Mouse (Mus musculus) heart, embryonic 15.5 days (tissue): ENCODE results near the gene Pax5. TPM values are rescaled to one million over a fixed set of nuclear protein-coding genes. Genes with fewer than 3 reads are reported as not detected.

Experiments used
- ATAC-seq: fragments of 200-750 bp; cut with Nextera tagmentation; replicated peaks from 2 replicates; pipeline ENCODE4 v1.8.0; 2017; ENCODE audit warnings: low read depth, moderate TSS enrichment; ENCODE audit not compliant: insufficient number of reproducible peaks, insufficient read depth, low FRiP score
- H3K27ac ChIP-seq: fragments of 300-500 bp; sonication (generic); 2 replicates; pipeline ENCODE4 v1.5.1; 2015; ENCODE audit warnings: mild to moderate bottlenecking, inconsistent platforms
- H3K27me3 ChIP-seq: fragments of 300-500 bp; sonication (generic); 2 replicates; pipeline ENCODE4 v1.6.1; 2015; ENCODE audit warnings: inconsistent platforms
- H3K36me3 ChIP-seq: fragments of 300-500 bp; sonication (generic); 2 replicates; pipeline ENCODE4 v1.6.1; 2015; ENCODE audit warnings: mild to moderate bottlenecking, inconsistent platforms
- H3K4me1 ChIP-seq: fragments of 300-500 bp; sonication (generic); replicated peaks from 2 replicates; pipeline ENCODE4 v1.6.1; 2015; ENCODE audit warnings: inconsistent platforms
- H3K4me2 ChIP-seq: fragments of 300-500 bp; sonication (generic); 2 replicates; pipeline ENCODE4 v1.6.1; 2015; ENCODE audit warnings: inconsistent platforms, mild to moderate bottlenecking, moderate library complexity
- H3K4me3 ChIP-seq: fragments of 300-500 bp; sonication (generic); 2 replicates; pipeline ENCODE4 v1.5.1; 2015; ENCODE audit warnings: mild to moderate bottlenecking, inconsistent platforms
- H3K9ac ChIP-seq: fragments of 300-500 bp; sonication (generic); 2 replicates; pipeline ENCODE4 v1.6.1; 2015; ENCODE audit warnings: mild to moderate bottlenecking, inconsistent platforms
- H3K9me3 ChIP-seq: fragments of 300-500 bp; sonication (generic); replicated peaks from 2 replicates; pipeline ENCODE4 v1.6.1; 2016; ENCODE audit warnings: inconsistent platforms
- WGBS: fragments of 180-500 bp; shearing (Covaris S2); methylation state at CpG from one replicate; pipeline ENCODE4 v1.1.7; 2015; ENCODE audit warnings: mixed read lengths; 5-methylcytosine and 5-hydroxymethylcytosine counted together
- polyA plus RNA-seq: library from polyadenylated mRNA; unstranded; fragments of >200 nt; fragmentation: Nextera tagmentation; extraction: Ambion mirVana; gene quantifications from 2 replicates; pipeline ENCODE4 v1.2.1, GENCODE M21; 2015

Pax5 gene
- polyA plus RNA-seq, 1 experiment from 2014 or later = not detected

DNA sequence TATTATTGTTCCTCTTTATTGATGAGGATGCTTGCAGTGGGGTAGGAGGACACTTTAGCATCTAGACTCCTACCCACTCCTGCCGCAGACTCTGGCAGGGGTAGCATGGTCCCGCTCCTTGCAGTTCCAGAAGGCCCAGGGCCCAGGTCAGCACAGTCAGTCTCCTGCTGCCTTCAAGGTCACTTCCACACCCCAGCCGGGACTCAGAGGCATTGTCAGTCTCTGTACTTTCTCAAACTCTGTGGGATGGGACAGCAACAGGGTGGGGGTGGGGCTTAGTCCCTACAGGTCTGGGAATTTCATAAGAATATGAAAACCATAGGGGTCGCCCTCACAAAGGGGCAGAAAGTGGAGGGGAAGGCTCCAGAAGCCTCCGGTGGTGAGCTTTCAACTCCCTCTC is 177.0 kb downstream of the Pax5 start:
- Histone ChIP-seq H3K9me3 (no peaks in the 10 kb centered on the region), H3K27ac (no peak overlapping the region), H3K4me1 (no peaks in the 10 kb centered on the region), H3K9ac (no peak overlapping the region), H3K4me3 (no peak overlapping the region), H3K36me3 (no peaks in the 10 kb centered on the region), H3K4me2 (no peak overlapping the region), H3K27me3 (no peaks in the 10 kb centered on the region)
- WGBS = 63% methylated on average over 5 of the region's 5 CpGs
- no peak for ATAC-seq

DNA sequence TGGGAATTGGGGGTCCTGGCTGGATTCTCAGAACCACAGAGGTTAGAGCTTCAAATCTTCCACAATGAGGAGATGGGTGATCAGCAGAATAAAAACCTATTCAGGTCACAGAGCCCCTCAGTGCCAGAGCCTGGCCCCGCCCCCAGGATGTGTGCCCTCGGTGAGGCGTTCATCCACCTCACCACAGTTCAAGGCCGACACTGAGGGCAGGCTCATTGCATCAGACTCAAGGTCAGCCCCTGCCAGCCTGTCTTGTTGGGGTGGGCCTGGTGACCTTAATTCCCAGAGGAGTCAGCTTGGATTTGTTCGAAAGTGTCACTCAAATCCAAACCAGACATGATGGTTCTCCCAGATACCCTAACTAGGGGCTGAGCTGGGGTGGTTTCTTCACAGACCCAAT is 177.6 kb downstream of the Pax5 start:
- no peak overlapping the region for H3K4me2 ChIP-seq
- no peak overlapping the region for H3K9ac ChIP-seq
- H3K27me3 ChIP-seq = peaks cover 3% of the 10 kb centered on the region; the same call in 1 of the 2 replicates
- no peak overlapping the region for H3K27ac ChIP-seq
- 75% methylated on average over 5 of the region's 5 CpGs for WGBS
- H3K4me3 ChIP-seq = no peak overlapping the region
- ATAC-seq = no peak
- H3K4me1 ChIP-seq = no peaks in the 10 kb centered on the region
- H3K9me3 ChIP-seq = no peaks in the 10 kb centered on the region
- no peaks in the 10 kb centered on the region for H3K36me3 ChIP-seq

DNA sequence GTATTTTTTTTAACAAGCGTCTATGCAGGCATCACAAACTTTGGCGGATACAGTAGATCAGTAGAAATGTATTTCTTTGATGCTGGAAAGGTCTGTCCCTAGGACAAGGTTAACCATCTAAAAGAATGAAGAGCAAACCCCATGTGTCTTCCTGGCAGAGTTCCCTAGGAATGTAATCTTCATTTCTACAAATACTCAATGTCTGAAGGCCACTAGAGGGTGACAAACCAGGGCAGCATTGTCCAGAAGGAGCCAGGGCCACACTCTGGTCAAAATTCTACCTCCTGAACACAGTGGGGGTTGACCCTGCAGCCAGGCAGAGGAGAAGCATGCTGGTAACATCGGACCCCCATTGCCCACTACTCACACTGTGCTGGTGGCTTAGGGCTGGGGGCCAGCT is 185.0 kb downstream of the Pax5 start:
- H3K4me3 ChIP-seq = no peak overlapping the region
- no peak overlapping the region for H3K4me2 ChIP-seq
- H3K36me3 ChIP-seq = no peaks in the 10 kb centered on the region
- 69% methylated on average over 3 of the region's 3 CpGs for WGBS
- ATAC-seq = no peak
- H3K9ac ChIP-seq = no peak overlapping the region
- H3K9me3 ChIP-seq = no peaks in the 10 kb centered on the region
- no peak overlapping the region for H3K27ac ChIP-seq
- no peaks in the 10 kb centered on the region for H3K4me1 ChIP-seq
- peaks cover 4% of the 10 kb centered on the region; the same call in 1 of the 2 replicates for H3K27me3 ChIP-seq

DNA sequence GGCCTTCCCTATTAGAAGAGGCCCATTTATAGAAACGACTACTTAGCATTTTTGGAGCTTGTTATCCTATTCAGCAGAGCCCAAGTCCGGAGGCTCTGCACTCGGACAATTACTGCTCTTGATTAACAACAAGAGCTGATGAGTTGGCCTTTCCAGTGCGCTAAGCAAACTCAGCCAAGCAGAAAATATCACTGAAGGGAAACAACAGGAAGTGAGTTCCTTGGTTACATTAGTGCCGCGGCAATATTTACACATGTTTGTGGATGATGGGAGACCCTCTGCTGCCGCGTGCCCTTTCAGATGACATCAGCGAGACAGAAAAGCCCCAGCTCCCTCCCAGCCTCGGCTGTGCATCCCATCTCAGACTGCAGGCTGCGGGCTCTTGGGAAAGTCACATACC is 191.4 kb downstream of the Pax5 start:
- no peak for ATAC-seq
- H3K4me3 ChIP-seq = no peak overlapping the region
- no peaks in the 10 kb centered on the region for H3K27me3 ChIP-seq
- H3K27ac ChIP-seq = no peak overlapping the region
- WGBS = 65% methylated on average over 11 of the region's 11 CpGs
- H3K4me1 ChIP-seq = no peaks in the 10 kb centered on the region
- no peak overlapping the region for H3K4me2 ChIP-seq
- H3K9me3 ChIP-seq = no peaks in the 10 kb centered on the region
- H3K9ac ChIP-seq = no peak overlapping the region
- no peaks in the 10 kb centered on the region for H3K36me3 ChIP-seq

DNA sequence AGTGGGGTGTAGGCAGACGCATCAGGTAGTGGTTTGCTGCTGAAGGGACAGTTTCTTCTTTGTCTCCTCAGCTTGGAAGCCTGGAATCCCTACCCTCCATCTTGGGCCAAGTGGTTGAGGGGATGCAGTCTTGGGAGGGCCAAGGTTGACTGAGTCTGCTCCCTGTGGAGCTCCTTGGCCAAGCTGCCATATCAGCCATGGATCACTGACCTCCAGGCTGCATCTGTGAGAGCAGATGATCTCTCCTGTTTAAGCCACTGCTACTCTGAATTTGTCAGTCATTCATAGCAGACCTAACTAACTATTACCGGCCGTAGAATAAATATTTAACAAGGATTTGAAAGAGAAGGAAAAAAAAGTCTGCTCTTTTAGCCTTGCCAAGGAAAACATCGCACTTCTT is 196.3 kb downstream of the Pax5 start:
- no peak for ATAC-seq
- 78% methylated on average over 4 of the region's 4 CpGs for WGBS
- peaks cover 15% of the 10 kb centered on the region for H3K27me3 ChIP-seq
- H3K27ac ChIP-seq = no peak overlapping the region
- H3K9me3 ChIP-seq = no peaks in the 10 kb centered on the region
- H3K4me2 ChIP-seq = no peak overlapping the region
- H3K4me3 ChIP-seq = no peak overlapping the region
- no peak overlapping the region for H3K9ac ChIP-seq
- H3K36me3 ChIP-seq = no peaks in the 10 kb centered on the region
- H3K4me1 ChIP-seq = no peaks in the 10 kb centered on the region

DNA sequence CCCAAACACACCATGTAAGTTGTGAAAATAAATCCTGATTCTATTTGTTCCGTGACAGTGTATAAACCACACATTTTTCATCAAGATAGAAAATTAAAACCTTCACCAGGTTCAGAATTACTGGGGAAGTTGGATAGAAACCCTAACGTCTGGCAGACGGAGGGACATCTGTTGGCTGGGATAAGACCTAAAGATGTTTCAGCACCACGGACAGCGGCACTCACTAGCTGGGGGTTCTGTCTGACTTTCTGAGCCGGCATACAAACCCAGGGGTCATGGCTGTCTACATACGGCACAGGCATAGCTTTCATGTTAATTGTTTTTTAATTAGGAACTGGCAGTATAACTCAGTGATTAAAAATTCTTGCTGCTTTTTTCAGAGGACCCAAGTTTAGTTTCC is 198.6 kb downstream of the Pax5 start:
- Histone ChIP-seq H3K4me3 (no peak overlapping the region), H3K9me3 (no peaks in the 10 kb centered on the region), H3K9ac (no peak overlapping the region), H3K4me2 (no peak overlapping the region), H3K27me3 (peaks cover 36% of the 10 kb centered on the region), H3K36me3 (no peaks in the 10 kb centered on the region), H3K4me1 (no peaks in the 10 kb centered on the region), H3K27ac (no peak overlapping the region)
- ATAC-seq = no peak
- WGBS = 12% methylated on average over 7 of the region's 7 CpGs

DNA sequence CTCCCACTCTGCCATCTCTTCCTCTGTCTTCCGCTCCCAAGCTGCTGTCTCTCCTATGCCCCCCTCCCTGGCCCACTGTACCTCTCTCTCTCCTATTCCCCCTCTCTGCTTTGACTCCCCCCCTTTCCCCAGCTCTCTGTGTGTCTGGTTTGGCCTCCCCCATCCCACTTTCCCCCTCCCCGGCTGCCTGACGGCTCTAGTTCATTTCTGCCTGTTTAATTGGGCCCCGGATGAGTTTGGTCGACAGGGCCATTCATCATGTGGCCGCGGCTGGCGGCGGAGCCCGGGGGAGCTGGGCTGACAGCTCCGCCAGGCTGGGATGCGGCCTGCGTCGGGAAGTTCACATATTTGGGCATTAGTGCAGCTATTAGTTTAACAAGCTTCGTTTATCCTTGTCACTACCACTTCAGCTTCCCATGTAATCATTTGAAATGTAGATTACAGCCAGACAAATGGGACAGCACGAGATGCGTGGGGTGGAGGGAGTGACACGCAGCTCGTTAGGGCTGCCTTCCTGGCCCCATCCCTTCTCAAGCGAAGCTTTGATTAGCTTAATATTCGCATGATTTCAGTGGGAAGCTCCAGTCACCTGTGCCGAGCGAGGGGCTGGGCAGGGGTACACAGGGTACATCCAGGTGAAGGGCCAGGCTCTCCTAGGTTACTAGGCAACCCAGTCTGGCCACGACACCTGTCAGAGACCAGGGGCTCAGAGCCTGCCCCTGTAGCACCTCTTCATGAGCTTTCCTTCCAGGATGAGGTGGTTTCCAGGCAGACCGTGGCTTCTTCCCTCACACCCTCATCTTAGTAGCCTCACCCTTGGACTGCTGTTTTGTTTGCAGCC is 201.7 kb downstream of the Pax5 start:
- Histone ChIP-seq H3K4me1 (no peaks in the 10 kb centered on the region), H3K9me3 (no peaks in the 10 kb centered on the region), H3K4me2 (no peak overlapping the region), H3K4me3 (no peak overlapping the region), H3K27ac (no peak overlapping the region), H3K9ac (no peak overlapping the region), H3K27me3 (peaks cover 38% of the 10 kb centered on the region), H3K36me3 (no peaks in the 10 kb centered on the region)
- ATAC-seq = no peak
- WGBS = 31% methylated on average over 25 of the region's 25 CpGs

DNA sequence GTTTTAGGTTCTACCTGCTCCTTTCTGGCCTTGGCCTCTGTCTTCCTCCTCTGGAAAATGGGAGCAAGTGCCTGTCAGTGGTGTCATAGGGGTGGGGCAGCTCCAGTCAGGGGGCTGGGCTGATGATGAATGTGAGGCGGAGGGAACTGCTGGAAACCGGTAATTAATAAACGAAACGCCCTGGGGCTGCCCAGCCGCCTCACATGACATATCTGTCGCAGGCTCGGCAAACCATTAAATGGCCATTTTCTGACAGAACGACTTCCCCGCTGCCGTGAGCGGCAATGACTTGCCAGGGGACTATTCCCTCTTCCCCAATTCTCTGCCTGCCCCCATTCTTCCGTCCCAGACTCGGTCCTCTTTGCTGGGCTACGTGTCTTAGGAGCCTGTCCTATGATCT is 202.4 kb downstream of the Pax5 start:
- no peaks in the 10 kb centered on the region for H3K36me3 ChIP-seq
- H3K4me3 ChIP-seq = no peak overlapping the region
- no peaks in the 10 kb centered on the region for H3K9me3 ChIP-seq
- H3K9ac ChIP-seq = no peak overlapping the region
- 56% methylated on average over 14 of the region's 14 CpGs for WGBS
- no peaks in the 10 kb centered on the region for H3K4me1 ChIP-seq
- no peak for ATAC-seq
- no peak overlapping the region for H3K27ac ChIP-seq
- H3K27me3 ChIP-seq = peaks cover 38% of the 10 kb centered on the region
- H3K4me2 ChIP-seq = no peak overlapping the region

DNA sequence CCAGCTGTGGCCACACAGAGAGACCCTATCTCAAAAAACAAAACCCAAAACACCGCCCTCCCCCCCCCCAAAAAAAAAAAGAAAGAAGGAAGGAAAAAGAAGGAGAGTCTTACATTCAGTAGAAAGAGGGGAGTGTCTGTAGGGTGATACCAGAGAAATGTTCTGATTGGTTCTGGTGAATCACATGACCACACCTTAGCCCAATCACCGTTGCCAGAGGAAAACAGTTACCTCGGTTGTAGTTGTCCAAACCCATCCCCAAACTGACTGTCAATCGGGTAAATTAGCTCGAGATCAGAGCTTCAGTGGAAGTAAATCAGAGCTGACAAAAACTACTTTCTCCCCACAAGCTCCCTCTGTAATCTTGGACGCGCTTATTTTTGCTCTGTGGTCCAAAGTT is 205.3 kb downstream of the Pax5 start:
- no peaks in the 10 kb centered on the region for H3K9me3 ChIP-seq
- H3K27me3 ChIP-seq = peaks cover 33% of the 10 kb centered on the region
- ATAC-seq = no peak
- 73% methylated on average over 7 of the region's 7 CpGs for WGBS
- H3K27ac ChIP-seq = no peak overlapping the region
- no peak overlapping the region for H3K4me2 ChIP-seq
- H3K4me1 ChIP-seq = no peaks in the 10 kb centered on the region
- H3K4me3 ChIP-seq = no peak overlapping the region
- no peaks in the 10 kb centered on the region for H3K36me3 ChIP-seq
- H3K9ac ChIP-seq = no peak overlapping the region

DNA sequence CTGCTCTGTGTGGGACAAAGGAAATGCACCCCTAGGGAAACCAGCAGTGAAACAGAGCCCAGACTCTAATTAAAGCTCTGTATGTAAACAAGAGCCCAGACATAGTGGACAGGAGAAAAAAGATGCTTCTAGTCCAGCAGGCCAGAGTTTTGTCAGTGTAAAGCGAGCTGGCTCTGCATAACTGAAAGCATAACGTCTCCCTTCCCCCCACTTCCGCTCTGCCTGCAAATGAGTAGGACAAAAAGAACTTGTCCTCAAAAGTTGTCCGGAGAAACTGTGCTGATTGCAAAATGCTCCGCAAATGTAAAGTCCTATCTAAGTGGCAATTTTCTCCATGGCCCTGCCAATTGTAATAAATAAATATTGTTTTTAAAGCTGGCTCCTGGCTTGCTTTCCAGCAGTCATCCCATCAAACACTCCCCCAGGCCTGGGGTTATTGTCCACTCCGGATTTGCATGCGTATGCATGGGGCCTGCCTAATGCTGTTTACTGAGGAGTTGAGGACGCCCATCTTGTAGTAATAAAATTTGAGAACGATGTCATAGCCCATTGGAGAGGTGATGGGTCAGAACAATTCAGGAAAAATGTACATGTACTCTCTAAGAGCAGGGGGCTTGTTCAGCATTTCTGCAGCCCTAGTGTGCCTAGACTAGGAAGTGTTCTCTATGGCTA is 208.0 kb downstream of the Pax5 start:
- Histone ChIP-seq H3K27ac (no peak overlapping the region), H3K27me3 (peaks cover 7% of the 10 kb centered on the region), H3K9me3 (no peaks in the 10 kb centered on the region), H3K4me3 (no peak overlapping the region), H3K36me3 (no peaks in the 10 kb centered on the region), H3K9ac (no peak overlapping the region), H3K4me1 (no peaks in the 10 kb centered on the region), H3K4me2 (no peak overlapping the region)
- no peak for ATAC-seq
- 57% methylated on average over 9 of the region's 9 CpGs for WGBS

DNA sequence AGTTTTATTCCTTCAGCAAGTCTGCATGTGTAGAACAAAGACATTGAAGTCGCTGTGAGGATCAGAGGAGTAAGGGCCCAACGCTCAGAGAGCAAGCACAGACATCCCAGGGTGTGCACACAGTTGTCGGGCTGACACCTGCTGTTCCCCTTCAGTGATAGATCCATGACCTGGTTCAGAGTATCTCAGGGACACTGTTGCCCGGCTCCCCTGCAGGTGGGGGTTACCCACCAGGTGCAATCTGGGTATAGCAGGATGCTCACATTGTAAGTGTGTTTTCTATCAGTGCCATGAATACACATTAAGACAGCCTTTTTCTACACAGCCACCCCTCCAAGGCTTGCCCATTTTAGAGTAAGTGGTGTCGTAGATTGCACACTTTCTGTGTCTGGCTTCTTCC is 212.1 kb downstream of the Pax5 start:
- Histone ChIP-seq H3K27ac (no peak overlapping the region), H3K4me1 (no peaks in the 10 kb centered on the region), H3K9ac (no peak overlapping the region), H3K27me3 (no peaks in the 10 kb centered on the region; the same call in 1 of the 2 replicates), H3K9me3 (no peaks in the 10 kb centered on the region), H3K4me2 (no peak overlapping the region), H3K36me3 (no peaks in the 10 kb centered on the region), H3K4me3 (no peak overlapping the region)
- WGBS = 66% methylated on average over 5 of the region's 5 CpGs
- no peak for ATAC-seq

DNA sequence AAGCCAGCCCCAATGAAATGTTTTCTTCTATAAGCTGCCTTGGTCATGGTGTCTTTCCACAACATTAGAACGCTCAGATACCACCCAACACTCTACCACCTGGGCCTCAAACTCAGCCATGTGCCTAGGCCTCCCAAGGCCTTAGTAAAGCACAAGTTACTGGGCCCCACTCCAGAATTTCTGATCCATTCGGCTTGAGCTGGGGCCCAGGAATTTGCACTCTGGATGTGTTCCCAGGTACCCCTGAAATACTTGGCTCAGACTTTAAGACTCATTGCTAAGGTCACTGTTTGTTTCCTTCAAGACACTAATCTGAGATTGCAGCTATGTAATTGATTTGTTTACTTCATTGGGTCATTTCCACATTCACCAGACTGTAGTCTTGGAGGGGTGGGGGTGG is 214.5 kb downstream of the Pax5 start:
- H3K4me3 ChIP-seq = no peak overlapping the region
- H3K4me1 ChIP-seq = no peaks in the 10 kb centered on the region
- H3K36me3 ChIP-seq = no peaks in the 10 kb centered on the region
- no peak for ATAC-seq
- H3K27me3 ChIP-seq = no peaks in the 10 kb centered on the region; the same call in 1 of the 2 replicates
- H3K9ac ChIP-seq = no peak overlapping the region
- H3K27ac ChIP-seq = no peak overlapping the region
- no peaks in the 10 kb centered on the region for H3K9me3 ChIP-seq
- WGBS = 65% methylated on average over 2 of the region's 2 CpGs
- H3K4me2 ChIP-seq = no peak overlapping the region
